Mouse (Mus musculus) CH12.LX (cell line): Measurements from ENCODE around the gene Tspan8.

ENCODE experiments used
- CHD1 ChIP-seq: IDR thresholded peaks from 2 replicates; pipeline ENCODE4 v1.6.1; 2012; ENCODE audit warnings: low read depth, low read length, improper control_type of control experiment, inconsistent platforms
- CTCF ChIP-seq, 2 experiments: IDR thresholded peaks in 1 of 2; conservative IDR thresholded peaks in 1 of 2; 2 replicates each; pipeline ENCODE4 v1.5.1; 2011 to 2012; ENCODE audit warnings: low read depth in 2 of 2, low read length in 2 of 2, improper control_type of control experiment in 1 of 2, inconsistent platforms in 1 of 2, mild to moderate bottlenecking in 1 of 2, moderate library complexity in 1 of 2
- HCFC1 ChIP-seq: IDR thresholded peaks from 2 replicates; pipeline ENCODE4 v1.6.1; 2012; ENCODE audit warnings: low read depth, mild to moderate bottlenecking, inconsistent platforms, low read length, improper control_type of control experiment
- KAT2A ChIP-seq: IDR thresholded peaks from 2 replicates; pipeline ENCODE4 v1.6.1; 2012; ENCODE audit warnings: low read length, improper control_type of control experiment, inconsistent platforms; ENCODE audit not compliant: insufficient replicate concordance
- MAFK ChIP-seq: IDR thresholded peaks from 2 replicates; pipeline ENCODE4 v1.6.1; 2011; ENCODE audit warnings: low read length, improper control_type of control experiment; ENCODE audit not compliant: insufficient replicate concordance
- MXI1 ChIP-seq: IDR thresholded peaks from 2 replicates; pipeline ENCODE4 v1.6.1; 2011; ENCODE audit warnings: mild to moderate bottlenecking, low read depth, low read length, improper control_type of control experiment
- NELFE ChIP-seq: IDR thresholded peaks from 2 replicates; pipeline ENCODE4 v1.6.1; 2011; ENCODE audit warnings: low read depth, low read length, improper control_type of control experiment
- NRF1 ChIP-seq: IDR thresholded peaks from 2 replicates; pipeline ENCODE4 v1.6.1; 2014; ENCODE audit warnings: low read depth, mild to moderate bottlenecking, inconsistent platforms, low read length, improper control_type of control experiment, moderate library complexity
- POLR2A ChIP-seq: IDR thresholded peaks from 2 replicates; pipeline ENCODE4 v1.6.1; 2011; ENCODE audit warnings: low read depth, mild to moderate bottlenecking, improper control_type of control experiment, low read length
- POLR2AphosphoS2 ChIP-seq: IDR thresholded peaks from 2 replicates; pipeline ENCODE4 v1.6.1; 2011; ENCODE audit warnings: low read depth, low read length, improper control_type of control experiment
- RCOR1 ChIP-seq: conservative IDR thresholded peaks from 2 replicates; pipeline ENCODE4 v1.6.1; 2012; ENCODE audit warnings: low read depth, mild to moderate bottlenecking, inconsistent platforms, low read length, improper control_type of control experiment
- TCF12 ChIP-seq: IDR thresholded peaks from 2 replicates; pipeline ENCODE4 v1.6.1; 2014; ENCODE audit warnings: low read depth, mild to moderate bottlenecking, inconsistent platforms, low read length, improper control_type of control experiment

DNA sequence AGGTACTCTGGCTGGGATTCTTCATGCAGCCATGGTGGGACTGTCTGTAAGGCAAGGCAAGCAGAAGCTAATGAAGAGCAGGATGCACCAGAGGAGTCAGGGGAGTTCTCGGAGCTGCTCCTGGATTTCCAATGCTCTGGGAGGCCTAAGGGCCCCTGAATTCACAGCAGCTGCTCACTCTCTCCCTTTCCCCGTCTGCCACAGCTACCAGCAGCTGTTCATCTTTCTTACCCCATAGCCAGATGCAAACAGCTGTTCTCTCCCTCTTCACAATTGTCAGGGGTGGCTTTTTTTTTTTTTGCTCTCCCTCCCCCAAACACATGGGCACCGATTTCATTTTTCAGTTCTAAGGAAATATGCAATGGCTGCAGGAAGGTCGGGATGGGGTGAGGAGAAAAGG lies 42.2 kb upstream of the Tspan8 start:
- no peak for TF ChIP-seq POLR2A
- TF ChIP-seq CTCF (conservative IDR thresholded peaks at IDR 0.05 in 1 of 2, IDR thresholded peaks at IDR 0.05 in 1 of 2; ENCODE audit: low read depth in 2 of 2, low read length in 2 of 2): no peak
- no peak for TF ChIP-seq MXI1
- TF ChIP-seq TCF12: no peak
- no peak for TF ChIP-seq HCFC1
- no peak for TF ChIP-seq CHD1
- no peak for TF ChIP-seq POLR2AphosphoS2
- no peak for TF ChIP-seq MAFK
- TF ChIP-seq KAT2A: no peak
- TF ChIP-seq RCOR1: no peak
- TF ChIP-seq NELFE: no peak
- TF ChIP-seq NRF1: no peak
